Mouse (Mus musculus): ENCODE measurements around the gene Chst1. TPM values are rescaled to one million over a fixed set of nuclear protein-coding genes. Genes with fewer than 3 reads are reported as not detected.

Chst1 gene
- polyA plus RNA-seq, 1 experiment from 2014 or later = 8.3 TPM

DNA sequence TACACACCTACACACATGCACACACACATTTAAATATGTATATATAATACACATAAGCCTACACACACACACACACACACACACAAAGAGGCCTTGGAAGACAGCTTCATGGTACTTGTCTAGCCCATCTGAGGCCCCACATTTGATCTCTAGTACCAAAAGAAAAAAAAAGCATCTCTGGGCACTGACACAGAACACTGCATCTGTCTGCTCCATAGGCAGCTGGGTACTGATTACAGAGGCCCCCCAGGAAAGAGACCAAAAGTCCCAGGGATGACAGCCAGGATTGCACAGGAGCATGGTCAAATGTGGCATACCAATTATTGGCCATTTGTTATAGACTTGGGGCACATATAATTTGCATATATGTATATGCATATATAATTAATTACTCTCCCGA is 50.9 kb downstream of the Chst1 start:
- Histone ChIP-seq H3K9me3 (no peaks in the 10 kb centered on the region), H3K4me1 (peaks cover 3% of the 10 kb centered on the region), H3K27ac (no peak overlapping the region), H3K36me3 (no peaks in the 10 kb centered on the region), H3K4me2 (no peak overlapping the region), H3K4me3 (no peak overlapping the region), H3K27me3 (no peaks in the 10 kb centered on the region), H3K9ac (no peak overlapping the region)
- no peak for ATAC-seq (ENCODE audit: insufficient number of reproducible peaks, insufficient read depth, low FRiP score, low TSS enrichment, low read depth)
- 61% methylated on average over 1 of the region's 1 CpGs for WGBS

DNA sequence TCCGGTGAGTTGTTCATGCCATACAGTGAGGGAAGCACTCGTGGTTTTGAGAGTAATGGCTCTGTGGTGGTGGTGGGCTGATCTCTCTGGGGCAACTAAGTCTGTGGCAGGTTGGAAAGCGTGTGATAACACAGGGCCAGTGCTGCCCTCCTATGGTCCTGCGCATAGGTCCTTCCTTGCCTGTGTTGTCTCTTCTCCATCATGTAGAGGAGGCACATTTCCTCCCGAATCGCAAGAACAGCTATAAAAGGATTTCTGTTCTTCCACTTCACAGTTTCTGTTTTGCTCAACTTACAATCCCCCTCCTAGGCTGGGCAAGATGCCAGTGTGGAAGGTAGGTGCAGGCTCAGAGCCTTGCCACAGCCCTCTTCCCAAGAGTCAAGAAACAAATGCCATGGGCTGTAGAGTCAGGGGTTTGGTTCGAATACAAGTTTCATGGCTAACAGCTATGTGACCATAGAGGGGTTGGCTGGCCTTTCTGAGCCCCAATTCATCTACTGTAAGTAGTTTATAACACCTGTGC is 51.8 kb downstream of the Chst1 start:
- no peaks in the 10 kb centered on the region for H3K4me1 ChIP-seq
- no peaks in the 10 kb centered on the region for H3K9me3 ChIP-seq
- no peak overlapping the region for H3K27ac ChIP-seq
- H3K9ac ChIP-seq = no peak overlapping the region
- H3K4me2 ChIP-seq = no peak overlapping the region
- no peak overlapping the region for H3K4me3 ChIP-seq
- H3K27me3 ChIP-seq = no peaks in the 10 kb centered on the region
- WGBS = 73% methylated on average over 7 of the region's 7 CpGs
- no peak for ATAC-seq (ENCODE audit: insufficient number of reproducible peaks, insufficient read depth, low FRiP score, low TSS enrichment, low read depth)
- no peaks in the 10 kb centered on the region for H3K36me3 ChIP-seq

DNA sequence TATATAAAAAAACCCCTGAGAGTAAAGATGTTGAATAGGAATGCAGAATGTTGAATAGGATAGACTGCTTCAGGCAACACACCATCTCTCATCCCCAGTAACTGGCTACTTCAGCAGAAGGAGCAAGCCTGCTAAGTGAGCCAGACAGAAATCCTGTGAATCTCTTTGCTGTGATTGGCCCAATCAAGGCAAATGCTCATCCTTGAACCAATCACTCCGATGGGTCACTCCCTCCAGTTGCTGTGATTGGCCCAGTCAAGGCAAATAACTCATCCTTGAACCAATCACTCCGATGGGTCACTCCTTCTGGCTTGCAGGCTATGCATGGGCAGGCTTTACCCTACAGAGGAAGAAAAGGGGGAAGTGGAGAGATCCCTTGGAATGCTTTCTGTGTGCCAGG is 57.7 kb downstream of the Chst1 start:
- Histone ChIP-seq H3K4me3 (no peak overlapping the region), H3K9me3 (no peaks in the 10 kb centered on the region), H3K27me3 (no peaks in the 10 kb centered on the region), H3K27ac (no peak overlapping the region), H3K9ac (no peak overlapping the region), H3K36me3 (no peaks in the 10 kb centered on the region), H3K4me2 (no peak overlapping the region), H3K4me1 (no peaks in the 10 kb centered on the region)
- no peak for ATAC-seq (ENCODE audit: insufficient number of reproducible peaks, insufficient read depth, low FRiP score, low TSS enrichment, low read depth)
- WGBS = 90% methylated on average over 2 of the region's 2 CpGs

DNA sequence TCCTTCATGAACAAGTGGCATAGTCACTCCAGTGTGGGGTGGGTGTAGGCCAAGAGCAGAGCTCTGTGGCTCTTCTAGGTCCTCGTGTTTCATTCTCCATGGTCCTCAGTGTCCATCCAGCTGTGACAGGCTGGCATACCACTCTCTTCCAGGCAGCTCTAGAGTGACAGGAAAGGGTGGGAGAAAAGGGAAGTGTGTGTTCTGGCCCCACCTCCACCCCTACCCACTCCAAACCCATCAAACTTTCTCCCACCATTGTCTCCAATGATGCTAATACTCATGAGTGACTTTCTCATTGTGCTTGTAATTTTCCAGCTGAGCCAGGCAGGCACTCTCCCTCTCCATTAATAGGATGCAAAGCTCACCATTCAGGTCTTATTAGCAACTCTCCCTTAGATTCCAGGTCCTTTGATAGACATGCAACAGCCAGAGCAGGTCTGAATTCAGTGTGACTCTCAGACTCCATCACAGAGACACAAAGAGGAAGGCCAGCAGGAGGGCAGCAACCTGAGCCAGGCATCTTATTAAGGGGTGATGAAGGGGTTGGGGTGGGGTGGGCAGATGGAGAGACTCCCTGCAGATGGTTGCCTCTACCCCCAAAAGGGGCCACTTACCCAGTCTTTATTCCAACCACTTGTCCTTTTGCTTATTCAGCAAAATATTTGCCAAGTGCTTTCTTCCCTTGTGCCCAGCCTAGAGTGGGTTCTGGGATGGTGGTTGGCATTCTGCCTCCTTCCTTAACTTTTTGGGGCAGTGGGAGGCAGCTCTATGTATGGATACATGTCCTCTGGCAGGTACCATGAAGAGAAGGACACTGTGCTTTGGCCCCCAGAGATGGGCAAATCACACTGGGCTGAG is 59.0 kb downstream of the Chst1 start:
- Histone ChIP-seq H3K4me2 (no peak overlapping the region), H3K4me3 (no peak overlapping the region), H3K36me3 (no peaks in the 10 kb centered on the region), H3K9ac (no peak overlapping the region), H3K9me3 (no peaks in the 10 kb centered on the region), H3K27ac (no peak overlapping the region), H3K27me3 (no peaks in the 10 kb centered on the region), H3K4me1 (no peaks in the 10 kb centered on the region)
- no peak for ATAC-seq (ENCODE audit: insufficient number of reproducible peaks, insufficient read depth, low FRiP score, low TSS enrichment, low read depth)
- WGBS = 57% methylated on average over 1 of the region's 1 CpGs

DNA sequence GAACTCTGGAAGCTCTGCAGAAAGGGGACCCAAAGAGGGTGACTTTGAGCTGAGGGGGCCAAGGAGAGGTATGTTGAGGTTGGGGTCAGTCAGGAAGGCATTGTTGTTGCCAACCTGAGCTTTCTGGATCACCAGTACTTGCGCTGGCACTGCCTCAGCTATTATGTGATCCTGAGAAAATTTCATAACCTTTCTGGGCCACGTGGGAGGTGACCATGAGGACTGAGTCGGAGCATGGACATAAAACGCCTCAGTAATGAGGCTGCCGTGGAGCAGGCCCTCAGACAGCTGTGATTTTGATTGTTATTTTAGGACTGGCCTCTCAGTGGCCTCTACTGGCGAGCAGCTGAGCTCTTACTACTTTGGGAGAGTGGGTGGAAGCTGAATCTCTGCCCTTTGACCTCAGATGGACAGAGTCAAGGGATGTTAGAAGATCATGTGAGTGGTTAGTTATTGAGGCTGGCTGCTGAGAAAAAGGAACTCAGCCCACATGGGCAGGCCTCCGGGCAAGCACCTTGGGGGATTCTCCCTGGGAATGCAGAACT is 60.1 kb downstream of the Chst1 start:
- no peaks in the 10 kb centered on the region for H3K4me1 ChIP-seq
- no peaks in the 10 kb centered on the region for H3K27me3 ChIP-seq
- no peaks in the 10 kb centered on the region for H3K9me3 ChIP-seq
- 56% methylated on average over 7 of the region's 7 CpGs for WGBS
- no peak overlapping the region for H3K9ac ChIP-seq
- H3K4me2 ChIP-seq = no peak overlapping the region
- no peak overlapping the region for H3K27ac ChIP-seq
- H3K4me3 ChIP-seq = no peak overlapping the region
- no peak for ATAC-seq (ENCODE audit: insufficient number of reproducible peaks, insufficient read depth, low FRiP score, low TSS enrichment, low read depth)
- no peaks in the 10 kb centered on the region for H3K36me3 ChIP-seq

DNA sequence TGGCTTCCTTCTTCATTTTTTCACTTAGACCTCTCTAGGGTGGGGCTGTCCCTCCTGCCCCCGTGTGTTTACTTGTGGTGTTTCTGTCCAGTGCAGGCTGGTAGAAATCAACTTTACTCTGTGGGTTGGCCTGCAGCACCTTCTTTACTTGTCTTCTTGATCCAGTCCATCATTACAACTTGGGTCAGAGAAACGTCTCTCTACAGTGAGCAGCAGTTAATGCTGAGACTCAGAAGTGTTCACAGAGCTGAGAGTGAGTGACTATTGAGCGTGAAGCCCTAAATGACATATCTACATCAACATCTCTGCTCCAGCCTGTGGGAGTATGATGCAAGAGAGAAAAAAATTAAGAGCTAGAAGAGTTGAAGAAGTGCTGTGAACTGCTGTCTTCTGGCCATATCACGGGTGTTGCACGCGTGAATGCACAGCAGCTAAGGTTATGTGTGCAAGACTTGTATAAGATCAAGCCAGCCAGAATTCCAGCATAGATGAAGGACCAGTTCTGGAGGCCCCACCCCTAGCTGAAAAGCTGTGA is 63.1 kb downstream of the Chst1 start:
- Histone ChIP-seq H3K27me3 (no peaks in the 10 kb centered on the region), H3K4me2 (no peak overlapping the region), H3K4me1 (no peaks in the 10 kb centered on the region), H3K4me3 (no peak overlapping the region), H3K36me3 (no peaks in the 10 kb centered on the region), H3K9me3 (no peaks in the 10 kb centered on the region), H3K27ac (no peak overlapping the region), H3K9ac (no peak overlapping the region)
- no peak for ATAC-seq (ENCODE audit: insufficient number of reproducible peaks, insufficient read depth, low FRiP score, low TSS enrichment, low read depth)
- WGBS = 84% methylated on average over 6 of the region's 6 CpGs

Small RNA genes within 50 kb of the gene (microRNA-seq; reads per million reads assigned to microRNA genes)
- gene Mir7221 (not detected), gene Mir7222 (not detected)

Other genes starting within 250 kb of the Chst1 start
- gene Pex16, start 225.0 kb upstream of the Chst1 start, polyA plus RNA-seq (2015; fragmentation: Nextera tagmentation; extraction: Ambion mirVana) = 20.4 and 20.9 TPM in 2 replicates
- gene Large2, start 224.8 kb upstream of the Chst1 start, polyA plus RNA-seq (2015; fragmentation: Nextera tagmentation; extraction: Ambion mirVana) = 15.2 and 16.9 TPM in 2 replicates
- gene 1700029I15Rik, start 217.2 kb upstream of the Chst1 start, polyA plus RNA-seq (2015; fragmentation: Nextera tagmentation; extraction: Ambion mirVana) = 2.5 and 4.0 TPM in 2 replicates
- 22.0 and 23.9 TPM in 2 replicates for gene Mapk8ip1, start 198.4 kb upstream of the Chst1 start, polyA plus RNA-seq (2015; fragmentation: Nextera tagmentation; extraction: Ambion mirVana)
- 22.9 and 28.2 TPM in 2 replicates for gene Cry2, start 165.7 kb upstream of the Chst1 start, polyA plus RNA-seq (2015; fragmentation: Nextera tagmentation; extraction: Ambion mirVana)
- 10.0 and 10.6 TPM in 2 replicates for gene Slc35c1, start 139.2 kb upstream of the Chst1 start, polyA plus RNA-seq (2015; fragmentation: Nextera tagmentation; extraction: Ambion mirVana)

All from embryonic facial prominence, embryonic 13.5 days (tissue).